Mouse (Mus musculus) A20 (cell line): ENCODE measurements around the gene Uhrf1.

ENCODE experiments used
- DNase-seq: peaks from one replicate; pipeline ENCODE4 v3.0.0-alpha.2; 2011; ENCODE audit warnings: low read depth, low spot score

Gene Uhrf1

GRCm38 (mm10) chr17:56345364-56345763 lies 42.2 kb downstream of the Uhrf1 start:
- DNase-seq = no peak

GRCm38 (mm10) chr17:56348128-56348527 lies 45.0 kb downstream of the Uhrf1 start:
- no peak for DNase-seq

- no peak for DNase-seq
Measured at GRCm38 (mm10) chr17:56348586-56348985, 45.5 kb downstream of the Uhrf1 start.

DNA sequence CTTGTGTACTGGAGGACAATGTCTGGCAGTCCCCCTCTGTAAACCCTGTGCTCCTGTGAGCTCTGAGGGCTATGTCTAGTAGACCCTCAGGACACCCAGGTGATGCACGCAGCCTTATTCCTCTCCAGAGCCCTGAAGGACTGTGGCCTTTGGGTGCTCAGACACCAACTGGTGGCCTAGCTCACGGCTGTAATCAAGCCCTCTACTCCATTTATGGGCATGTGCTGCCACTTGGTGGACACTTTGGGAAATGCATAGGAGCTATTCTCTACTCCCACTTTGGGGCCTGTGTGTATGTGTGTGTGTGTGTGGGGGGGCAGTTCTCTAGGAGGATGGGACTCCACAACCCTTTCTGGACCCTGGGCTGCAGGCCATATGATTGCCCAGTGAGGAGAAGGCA lies 47.6 kb downstream of the Uhrf1 start:
- DNase-seq = peak; percentile 72

GRCm38 (mm10) chr17:56356921-56357885 lies 54.1 kb downstream of the Uhrf1 start:
- DNase-seq = peak; percentile 74

GRCm38 (mm10) chr17:56359183-56359725 lies 56.1 kb downstream of the Uhrf1 start:
- DNase-seq = no peak

DNA sequence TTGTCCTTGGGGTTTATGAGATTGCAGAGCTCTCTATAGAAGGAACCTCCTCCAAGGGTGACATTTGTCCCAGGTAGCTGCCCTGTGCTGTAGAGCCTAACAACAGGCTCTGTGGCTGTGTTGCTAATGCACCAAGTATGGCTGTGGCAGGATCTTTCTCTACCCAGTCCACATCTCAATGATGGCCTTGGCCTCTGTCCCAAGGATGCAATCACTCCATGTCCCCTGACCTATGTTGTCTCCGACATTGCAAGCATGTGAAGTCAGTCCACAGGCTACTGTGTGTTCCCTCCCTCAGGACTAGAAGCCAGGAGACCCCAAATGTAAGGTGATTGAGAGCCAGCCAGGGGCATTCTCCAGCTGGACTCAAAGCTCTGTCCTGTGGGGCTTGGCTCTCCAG lies 56.7 kb downstream of the Uhrf1 start:
- DNase-seq = no peak

DNA sequence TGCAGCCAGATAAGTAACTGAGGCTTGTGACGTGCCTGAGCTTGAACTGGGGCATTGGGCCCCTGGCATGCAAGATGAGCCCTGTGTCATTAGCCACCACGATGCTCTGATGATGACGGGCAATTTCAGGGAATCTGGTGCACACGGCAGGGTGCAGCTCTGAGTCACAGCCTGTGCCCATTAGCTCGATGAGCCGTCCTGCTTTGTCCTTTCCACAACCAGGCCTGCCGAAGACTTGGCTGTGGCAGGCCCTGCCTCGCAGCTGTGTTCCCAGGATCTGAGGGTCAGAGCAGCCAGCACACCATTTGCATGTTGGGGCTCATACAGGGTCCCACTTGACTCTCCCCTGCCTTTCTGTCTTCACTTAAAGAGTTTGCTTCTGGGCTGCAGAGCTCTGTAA lies 57.3 kb downstream of the Uhrf1 start:
- no peak for DNase-seq

GRCm38 (mm10) chr17:56361542-56361941 lies 58.4 kb downstream of the Uhrf1 start:
- no peak for DNase-seq

DNA sequence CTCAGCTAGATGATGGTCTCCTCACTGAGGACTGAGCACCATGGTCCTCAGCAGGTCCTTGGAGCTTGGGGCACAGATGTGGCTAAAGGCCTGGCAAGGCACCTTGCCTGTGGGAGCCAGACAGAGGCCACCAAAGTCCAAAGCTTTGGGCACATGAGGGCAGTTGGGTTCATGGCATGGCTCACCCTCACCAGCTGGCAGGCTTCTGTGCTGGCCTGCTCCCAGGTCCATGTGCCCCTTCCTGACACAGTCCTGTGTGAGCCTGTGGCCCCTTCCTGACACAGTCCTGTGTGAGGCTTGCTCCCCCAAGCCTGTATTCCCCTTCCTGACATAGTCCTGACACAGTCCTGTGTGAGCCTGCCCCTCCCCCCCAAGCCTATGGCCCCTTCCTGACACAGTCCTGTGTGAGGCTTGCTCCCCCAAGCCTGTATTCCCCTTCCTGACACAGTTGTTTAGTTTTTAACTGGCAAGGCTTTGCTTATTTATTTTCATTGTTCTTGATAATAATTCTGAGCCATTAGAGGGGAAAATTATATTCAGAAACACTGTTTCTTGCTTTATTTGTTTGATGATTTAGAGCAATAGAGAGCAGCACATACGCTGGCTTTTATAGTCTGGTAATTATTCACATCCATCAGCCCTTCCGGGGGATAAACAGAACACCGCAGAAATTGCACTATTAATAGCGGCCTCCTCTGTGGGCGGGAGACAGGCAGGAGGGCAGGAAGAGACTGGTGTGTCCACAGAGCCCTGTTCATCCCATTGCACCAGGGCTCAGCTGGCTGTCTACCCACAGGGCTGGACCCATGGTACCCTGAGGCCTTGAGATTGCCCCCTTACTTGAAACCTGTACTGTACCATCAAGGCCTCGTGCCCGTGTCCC lies 62.9 kb downstream of the Uhrf1 start:
- DNase-seq = no peak

GRCm38 (mm10) chr17:56368291-56368790 lies 65.2 kb downstream of the Uhrf1 start:
- no peak for DNase-seq

DNA sequence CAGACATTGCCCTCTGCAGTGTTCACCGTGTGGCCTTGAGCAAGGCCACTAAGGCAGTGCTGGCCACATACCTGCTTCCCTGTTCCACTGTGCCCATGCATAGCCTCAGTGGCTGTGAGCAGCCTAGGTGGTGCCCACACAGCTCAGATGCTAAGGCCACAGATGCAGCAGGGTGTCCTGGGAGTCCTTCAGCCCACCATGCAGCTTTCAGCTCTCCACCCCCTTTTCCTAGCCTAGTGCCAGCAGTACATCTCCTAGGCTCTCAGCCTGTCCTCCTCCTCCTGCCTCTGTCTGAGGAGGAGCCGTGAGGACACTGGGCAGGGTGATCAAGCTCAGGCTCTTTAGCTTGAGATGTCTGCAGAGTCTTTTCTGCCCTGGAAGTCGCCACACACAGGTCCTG lies 67.0 kb downstream of the Uhrf1 start:
- no peak for DNase-seq

- no peak for DNase-seq
Measured at GRCm38 (mm10) chr17:56371029-56371660, 68.0 kb downstream of the Uhrf1 start.

GRCm38 (mm10) chr17:56372109-56372508 lies 69.0 kb downstream of the Uhrf1 start:
- no peak for DNase-seq
